Mouse (Mus musculus) R1 (cell line): ENCODE results near the gene Rere.

Experiments used
- DNase-seq: peaks from one replicate; pipeline ENCODE4 v3.0.0-alpha.2; 2018; ENCODE audit warnings: low read depth, low spot score

Rere gene

GRCm38 (mm10) chr4:150382504-150382903 lies 101.1 kb downstream of the Rere start:
- DNase-seq = no peak

DNA sequence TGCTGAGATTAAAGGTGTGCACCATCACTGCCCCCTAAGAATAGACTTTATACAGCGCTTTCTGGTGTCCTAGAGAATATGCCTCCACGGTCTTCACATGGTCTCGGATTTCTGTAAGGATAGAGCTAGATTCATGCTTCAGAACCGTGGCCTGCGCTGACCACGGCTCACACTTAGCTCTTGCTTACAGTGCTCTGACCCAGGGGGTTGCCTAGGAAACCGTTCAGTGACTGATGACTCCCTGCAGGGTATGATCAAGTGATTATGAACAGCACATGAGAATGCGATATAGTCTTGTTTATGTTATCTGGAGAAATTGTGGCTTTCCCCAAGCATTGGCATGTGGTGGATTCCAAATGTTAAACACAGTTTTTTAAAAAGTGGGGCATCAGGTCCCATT lies 103.0 kb downstream of the Rere start:
- DNase-seq = no peak

DNA sequence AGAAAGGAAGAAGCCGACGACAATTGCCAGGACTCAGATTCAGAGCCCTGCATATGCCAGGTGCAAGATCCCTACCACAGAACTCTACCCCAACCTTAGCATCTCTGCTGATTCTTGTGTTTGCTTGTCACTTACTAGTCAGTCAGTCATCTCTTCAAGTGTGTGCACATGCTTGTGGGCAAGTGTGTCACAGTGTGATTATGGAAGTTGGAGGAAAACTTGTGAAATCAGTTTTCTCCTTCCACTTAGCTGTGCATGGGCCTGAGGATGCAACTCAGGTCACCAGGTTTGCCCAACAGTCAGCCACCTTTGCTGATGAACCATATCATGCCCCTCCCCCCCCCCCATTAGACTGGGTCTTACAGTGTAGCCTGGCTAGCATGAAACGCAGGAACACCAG lies 103.5 kb downstream of the Rere start:
- DNase-seq = no peak

DNA sequence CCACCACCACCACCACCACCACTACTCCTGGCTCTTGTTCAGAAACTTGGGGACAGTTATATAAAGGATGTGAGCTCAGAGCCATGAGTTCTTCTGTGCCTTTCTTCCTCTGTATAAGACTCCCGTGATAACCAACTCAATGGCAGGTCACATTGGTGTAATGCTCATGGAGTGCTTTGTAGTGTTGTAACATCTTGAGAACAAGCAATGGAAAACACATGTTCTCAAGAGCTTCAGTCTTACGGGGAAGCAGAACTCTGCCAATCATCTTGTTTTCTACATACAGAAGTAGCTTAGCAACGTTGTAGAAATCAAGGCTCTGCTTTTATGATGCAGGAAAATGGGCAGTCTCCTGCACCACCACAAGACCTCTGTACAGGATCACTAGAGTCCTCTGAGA lies 107.1 kb downstream of the Rere start:
- DNase-seq = no peak

DNA sequence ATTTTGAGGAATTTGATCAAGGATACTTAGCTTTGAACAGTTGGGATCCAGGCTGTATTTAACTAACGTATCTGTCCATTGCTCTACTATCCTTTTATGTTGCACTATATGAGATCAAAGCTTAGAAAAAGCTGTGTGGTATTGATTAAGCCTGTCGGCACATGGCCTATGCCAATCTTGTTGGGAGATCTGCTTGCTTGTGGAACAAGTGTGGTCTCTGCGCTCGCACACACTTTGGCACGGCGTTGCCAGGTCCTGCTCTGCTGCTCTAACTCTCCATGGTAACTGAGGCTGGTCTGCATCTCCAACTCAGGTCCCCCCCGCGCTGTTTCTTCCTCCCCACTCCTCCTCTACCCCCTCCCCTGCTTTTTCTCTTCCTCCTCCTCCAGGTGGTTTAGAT lies 112.2 kb downstream of the Rere start:
- no peak for DNase-seq

- DNase-seq = no peak
Measured at GRCm38 (mm10) chr4:150394091-150394490, 112.6 kb downstream of the Rere start.

DNA sequence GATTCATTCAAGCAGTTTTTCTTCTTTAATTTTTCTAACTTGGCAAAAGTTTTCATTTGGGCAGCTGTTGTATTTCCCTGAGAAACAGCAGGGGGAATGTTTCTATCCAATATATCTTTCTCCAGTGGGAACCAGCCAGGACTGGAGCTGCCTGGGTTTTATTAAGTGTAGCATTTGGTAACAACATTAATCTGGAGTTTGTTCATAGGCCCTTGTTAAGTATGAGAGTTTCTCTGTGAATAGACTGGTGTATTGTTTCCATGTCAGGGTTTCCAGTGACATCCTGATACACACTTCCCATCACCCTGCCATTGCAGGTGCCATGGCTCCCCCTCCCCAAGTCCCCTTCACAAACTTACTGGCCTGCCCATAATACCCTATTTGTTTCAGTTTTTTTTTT lies 114.9 kb downstream of the Rere start:
- no peak for DNase-seq

DNA sequence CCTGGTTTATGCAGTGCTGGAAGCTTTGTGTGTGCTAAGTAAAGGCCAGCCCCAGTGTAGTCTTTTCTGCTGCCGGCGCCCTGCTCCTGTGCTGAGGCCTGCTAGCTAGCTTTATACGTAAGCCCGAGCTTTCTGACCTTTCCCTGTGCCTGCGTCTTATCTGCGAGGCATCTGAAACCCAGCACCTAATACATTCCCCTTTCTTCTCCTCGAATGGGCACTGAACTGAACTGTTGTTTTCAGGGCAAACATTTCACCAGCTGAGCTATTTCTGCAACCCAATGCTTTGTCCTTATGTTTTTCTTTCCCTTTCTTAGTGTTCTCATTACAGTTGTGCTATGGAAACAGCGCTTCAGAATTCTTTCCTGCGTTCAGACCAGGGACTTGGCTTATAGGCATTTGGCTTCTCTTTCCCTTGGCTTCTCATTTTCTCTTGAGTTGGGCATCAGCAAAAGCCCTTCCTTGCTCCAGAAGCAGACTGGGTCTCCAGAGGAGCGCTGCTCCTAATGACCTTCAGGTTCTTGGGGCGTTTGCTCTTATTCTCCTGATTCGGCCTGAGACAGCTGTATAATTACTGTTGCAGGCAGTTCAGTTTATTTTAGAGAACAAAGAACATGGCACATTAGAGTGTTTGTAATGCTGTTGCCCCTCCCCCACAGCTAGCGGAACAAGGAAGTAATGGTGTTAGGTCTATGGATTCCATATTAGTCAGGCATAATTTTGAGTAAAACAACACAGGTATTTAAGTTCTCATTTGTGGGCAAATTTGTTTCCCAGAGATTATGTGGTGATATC lies 115.6 kb downstream of the Rere start:
- no peak for DNase-seq

GRCm38 (mm10) chr4:150399032-150399431 lies 117.6 kb downstream of the Rere start:
- DNase-seq = no peak

DNA sequence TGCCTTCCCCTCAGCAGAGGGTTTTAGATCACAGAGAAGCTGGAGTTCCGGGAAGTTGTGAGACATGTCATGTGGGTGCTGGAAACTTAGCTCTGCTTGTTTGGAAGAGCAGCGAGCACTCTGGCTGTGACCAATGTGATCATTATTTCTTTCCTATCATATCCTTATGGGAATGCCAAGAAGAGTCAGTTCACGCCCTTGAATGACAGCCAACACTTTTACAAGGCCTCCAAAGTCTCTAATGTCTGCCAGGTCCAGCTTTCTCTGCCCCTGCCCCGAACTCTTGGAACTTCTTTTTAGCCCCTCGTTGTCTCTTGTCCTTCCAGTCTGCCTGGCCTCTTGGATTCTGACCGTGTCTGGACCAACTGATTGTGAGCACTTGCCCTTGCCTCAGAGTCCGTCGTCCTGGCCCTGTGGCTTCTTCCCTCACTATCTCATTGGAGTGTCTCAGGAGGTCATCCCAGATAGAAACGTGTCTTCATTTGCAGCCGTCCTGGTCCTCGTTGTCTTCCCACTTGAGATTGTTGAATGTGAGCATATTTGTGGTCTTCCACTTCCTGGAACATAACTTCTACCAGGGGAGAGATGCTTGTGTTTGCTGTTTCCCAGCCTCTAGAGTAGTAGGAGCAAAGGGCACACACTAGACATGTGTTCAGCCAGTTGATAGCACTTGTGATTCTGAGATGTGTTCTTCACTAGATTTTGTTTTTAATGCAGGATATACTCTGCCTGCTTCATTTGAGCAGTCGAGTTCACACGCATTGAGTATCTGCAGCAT lies 120.6 kb downstream of the Rere start:
- no peak for DNase-seq

DNA sequence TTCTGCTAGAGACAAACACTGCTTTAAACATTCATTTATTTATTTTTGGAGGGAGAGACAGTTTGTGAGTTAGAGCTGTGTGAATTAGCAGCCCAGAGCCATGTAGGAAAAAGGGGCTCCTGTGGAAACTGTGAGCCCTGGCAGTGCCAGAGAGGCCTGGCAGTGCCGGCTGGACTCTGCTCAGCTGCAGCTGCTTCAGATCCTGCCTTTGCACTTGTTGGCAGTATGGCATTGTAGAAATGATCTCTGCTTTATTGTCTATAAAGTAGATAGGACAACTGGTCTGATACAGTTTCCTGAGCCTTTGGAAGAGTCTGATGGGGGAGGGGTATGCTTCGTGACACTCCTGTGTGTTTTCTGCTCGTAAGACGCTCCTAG lies 121.2 kb downstream of the Rere start:
- no peak for DNase-seq

GRCm38 (mm10) chr4:150403941-150404340 lies 122.5 kb downstream of the Rere start:
- DNase-seq = no peak

DNA sequence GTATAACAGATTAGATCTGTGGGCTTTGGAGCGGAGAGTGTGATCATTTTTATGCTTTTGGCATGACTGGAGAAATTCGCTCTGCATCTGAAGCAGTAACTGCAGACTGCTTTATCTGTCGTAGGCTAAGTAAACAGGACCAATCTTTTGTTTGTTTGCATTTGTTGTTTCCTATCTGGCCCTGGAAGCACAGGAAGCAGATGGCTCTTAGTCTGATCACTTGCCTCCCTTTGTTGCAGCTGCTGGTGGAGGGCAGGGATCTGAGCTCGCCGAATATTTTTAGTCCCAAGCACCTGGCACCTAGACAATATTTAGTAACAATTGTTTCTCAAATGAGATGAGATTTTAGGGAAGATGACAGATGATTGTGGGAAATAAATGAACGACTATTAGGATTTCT lies 123.1 kb downstream of the Rere start:
- DNase-seq = no peak

GRCm38 (mm10) chr4:150405786-150406185 lies 124.3 kb downstream of the Rere start:
- DNase-seq = no peak

DNA sequence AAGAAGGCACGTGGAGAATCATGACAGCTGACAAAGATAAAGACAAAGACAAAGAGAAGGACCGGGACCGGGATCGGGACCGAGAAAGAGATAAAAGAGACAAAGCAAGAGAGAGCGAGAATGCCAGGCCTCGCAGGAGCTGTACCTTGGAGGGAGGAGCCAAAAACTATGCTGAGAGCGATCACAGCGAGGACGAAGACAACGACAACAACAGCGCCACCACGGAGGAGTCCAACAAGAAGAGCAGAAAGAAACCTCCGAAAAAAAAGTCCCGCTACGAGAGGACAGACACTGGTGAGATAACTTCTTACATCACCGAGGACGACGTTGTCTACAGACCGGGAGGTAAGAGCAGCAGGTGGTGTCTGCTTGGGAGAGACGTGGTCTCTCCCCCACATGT lies 124.9 kb downstream of the Rere start:
- DNase-seq = peak; percentile 69

- DNase-seq = no peak
Measured at GRCm38 (mm10) chr4:150406821-150407220, 125.4 kb downstream of the Rere start.

DNA sequence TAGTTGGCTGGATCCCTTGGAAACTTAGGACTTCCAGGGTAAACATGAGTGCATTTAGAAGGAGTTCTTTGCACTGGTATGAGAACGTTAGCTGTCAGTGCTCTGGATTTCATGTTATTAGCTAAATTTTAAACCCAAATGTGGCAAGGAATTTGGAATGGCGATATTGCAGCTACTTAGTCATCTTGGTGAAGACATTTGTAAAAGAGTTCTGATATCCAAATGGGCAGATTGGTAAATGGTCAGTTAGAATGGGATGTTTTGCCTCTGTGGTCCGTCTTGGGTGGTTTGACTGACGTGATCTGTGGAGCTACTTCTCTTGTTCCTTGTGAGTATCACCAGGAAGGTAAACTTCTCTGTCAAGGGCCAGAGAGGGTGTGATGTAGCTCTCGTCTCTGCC lies 132.8 kb downstream of the Rere start:
- DNase-seq = no peak

DNA sequence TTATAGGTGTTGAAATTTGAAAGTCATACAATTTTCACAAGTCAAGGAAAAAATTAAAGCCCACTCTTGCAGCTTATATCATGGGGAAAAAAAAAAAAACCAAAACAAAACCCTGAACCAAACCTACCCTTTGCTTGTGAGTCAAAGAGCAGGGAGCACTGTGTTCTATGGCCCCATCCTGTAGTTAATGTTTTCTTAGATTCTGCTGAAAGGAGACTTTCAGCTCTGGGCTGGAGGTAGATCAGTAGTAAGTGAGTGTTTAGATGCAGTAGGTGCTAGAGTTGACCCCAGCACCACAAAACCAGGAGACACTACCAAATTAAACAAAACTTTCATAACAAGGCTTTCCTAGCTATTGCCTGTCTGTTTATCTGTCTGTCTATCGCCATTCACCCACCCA lies 133.3 kb downstream of the Rere start:
- no peak for DNase-seq

GRCm38 (mm10) chr4:150415227-150415969 lies 134.0 kb downstream of the Rere start:
- no peak for DNase-seq

DNA sequence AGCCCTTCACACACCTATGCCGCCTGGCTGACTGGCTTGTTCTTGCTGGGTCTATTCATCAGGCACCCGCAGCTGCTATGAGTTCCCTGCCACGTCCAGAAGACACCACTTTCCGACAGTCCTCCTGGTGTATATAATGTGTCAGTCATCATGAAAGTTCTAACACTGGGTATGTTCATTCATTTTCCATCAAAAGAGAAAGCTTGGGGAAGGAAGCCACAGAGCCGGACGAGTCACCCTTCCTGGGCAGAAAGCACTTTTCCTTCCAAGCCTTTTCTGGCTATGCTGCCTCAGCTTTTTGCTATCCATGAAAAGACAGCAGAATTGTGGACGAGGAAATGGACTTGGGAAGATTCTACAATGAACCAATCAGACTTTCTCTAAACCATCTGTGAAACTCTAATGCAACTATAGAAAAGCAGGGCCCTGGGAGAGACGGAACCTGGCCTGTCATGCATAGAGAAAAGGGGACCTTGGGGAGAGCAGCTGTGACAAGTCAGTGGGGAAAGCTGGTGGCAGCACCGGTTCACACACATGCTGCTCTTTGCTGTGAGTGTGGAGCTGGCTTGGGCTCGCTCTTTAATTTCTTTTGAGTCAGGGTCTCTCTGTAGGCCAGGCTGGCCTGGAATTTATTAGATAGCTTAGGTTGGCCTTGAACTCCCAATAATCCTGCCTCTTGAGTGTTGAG lies 139.3 kb downstream of the Rere start:
- no peak for DNase-seq

GRCm38 (mm10) chr4:150426098-150426879 lies 144.8 kb downstream of the Rere start:
- DNase-seq = no peak
